Mouse (Mus musculus): ENCODE results near the gene Msh2.

DNA sequence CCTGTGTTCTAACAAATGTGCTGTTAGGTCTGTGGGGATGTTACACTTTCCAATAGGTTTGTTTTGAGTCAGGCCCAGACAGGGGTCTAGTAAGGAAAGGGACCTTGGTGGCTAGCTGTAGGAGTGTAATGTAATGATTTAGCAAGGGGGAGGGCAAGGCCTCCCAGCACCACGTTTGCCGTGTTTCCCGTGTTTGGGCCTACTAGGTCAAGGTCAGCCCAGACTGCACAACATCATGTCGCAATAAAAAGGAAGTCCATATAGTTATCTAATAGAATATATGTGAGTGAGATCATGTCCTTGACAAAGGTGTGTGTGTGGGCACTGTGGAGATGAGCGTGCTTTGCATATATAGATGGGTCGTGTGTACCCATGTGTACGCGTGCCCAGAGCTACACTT lies 17.1 kb downstream of the Msh2 start:
- no peak for TF ChIP-seq CTCF (conservative IDR thresholded peaks at IDR 0.05; ENCODE audit: low read length)
- TF ChIP-seq POU5F1 (IDR thresholded peaks at IDR 0.05; ENCODE audit: borderline replicate concordance, low read length): no peak

Measured in E14TG2a.4 (cell line).